Mouse (Mus musculus) kidney, adult 2 months (tissue): ENCODE measurements at regions not wholly inside any gene's neighbourhood (a gene's known extent, or its start where the extent isn't known, plus 50 kb on each side); places are given as distances from the start of the nearest gene placed in this dataset.

ENCODE experiments used
- CTCF ChIP-seq: fragments of 200-500 bp; conservative IDR thresholded peaks from 2 replicates; pipeline ENCODE4 v1.5.1; 2011; ENCODE audit warnings: low read depth, mild to moderate bottlenecking, control low read depth, low read length, moderate library complexity, mixed read lengths; ENCODE audit not compliant: insufficient read depth, insufficient read length
- POLR2A ChIP-seq: fragments of 200-500 bp; IDR thresholded peaks from one replicate; pipeline ENCODE4 v1.6.1; 2011; ENCODE audit warnings: low read depth, low read length, control low read depth

GRCm38 (mm10) chr6:17197728-17198397, 83.1 kb upstream of the Cav2 start:
- TF ChIP-seq POLR2A: no peak
- TF ChIP-seq CTCF: no peak
